Mouse (Mus musculus): ENCODE data around the gene Zfp523. TPM values are rescaled to one million over a fixed set of nuclear protein-coding genes. Genes with fewer than 3 reads are reported as not detected.
"Not testable (repeated sequence)": the region's sequence is repeated elsewhere in the genome, so short reads cannot be mapped to it uniquely, and the experiment has no call there.

Gene Zfp523
- polyA plus RNA-seq, 1 experiment from 2014 or later = 38.2 TPM

GRCm38 (mm10) chr17:28216791-28217190 is 39.9 kb downstream of the Zfp523 start:
- Histone ChIP-seq H3K4me2 (replicated peaks; ENCODE audit: low read depth, low read length) (no peak overlapping the region), H3K9ac (replicated peaks; ENCODE audit: low read length) (no peak overlapping the region), H3K27ac (ENCODE audit: low read length) (no peak overlapping the region), H3K27me3 (ENCODE audit: insufficient read depth, low read length) (no peaks in the 10 kb centered on the region), H3K36me3 (ENCODE audit: insufficient read depth, low read length) (no peaks in the 10 kb centered on the region), H3K4me1 (ENCODE audit: insufficient read depth, low read length) (peaks cover 7% of the 10 kb centered on the region; the same call in 1 of the 2 replicates), H3K4me3 (ENCODE audit: low read length) (no peak overlapping the region), H3K9me3 (ENCODE audit: low read length) (no peaks in the 10 kb centered on the region)
- 92% methylated on average over 9 of the region's 9 CpGs for WGBS
- no peak for ATAC-seq (ENCODE audit: low FRiP score, low TSS enrichment)

GRCm38 (mm10) chr17:28217721-28218649 is 41.1 kb downstream of the Zfp523 start:
- H3K36me3 ChIP-seq (ENCODE audit: insufficient read depth, low read length) = no peaks in the 10 kb centered on the region
- H3K9ac ChIP-seq (replicated peaks; ENCODE audit: low read length) = 0 out of 2 replicates have a peak overlapping the region, but pooled peaks have one; percentile 44
- 31% methylated on average over 23 of the region's 23 CpGs for WGBS
- 0 out of 2 replicates have a peak, but pooled peaks have one; percentile 8 for ATAC-seq (ENCODE audit: low FRiP score, low TSS enrichment)
- no peak overlapping the region for H3K4me3 ChIP-seq (ENCODE audit: low read length)
- H3K4me1 ChIP-seq (ENCODE audit: insufficient read depth, low read length) = peaks cover 10% of the 10 kb centered on the region
- no peaks in the 10 kb centered on the region for H3K27me3 ChIP-seq (ENCODE audit: insufficient read depth, low read length)
- peak overlapping the region; percentile 50; the same call in 1 of the 2 replicates for H3K27ac ChIP-seq (ENCODE audit: low read length)
- peak overlapping the region; percentile 23 for H3K4me2 ChIP-seq (replicated peaks; ENCODE audit: low read depth, low read length)
- H3K9me3 ChIP-seq (ENCODE audit: low read length) = no peaks in the 10 kb centered on the region

GRCm38 (mm10) chr17:28222463-28222862 is 45.5 kb downstream of the Zfp523 start:
- not testable (repeated sequence) for H3K27ac ChIP-seq (ENCODE audit: low read length); H3K9ac ChIP-seq (replicated peaks; ENCODE audit: low read length); H3K4me2 ChIP-seq (replicated peaks; ENCODE audit: low read depth, low read length); H3K4me3 ChIP-seq (ENCODE audit: low read length); H3K27me3 ChIP-seq (ENCODE audit: insufficient read depth, low read length); H3K36me3 ChIP-seq (ENCODE audit: insufficient read depth, low read length); ATAC-seq (ENCODE audit: low FRiP score, low TSS enrichment); H3K9me3 ChIP-seq (ENCODE audit: low read length)
- peaks cover 21% of the 10 kb centered on the region for H3K4me1 ChIP-seq (ENCODE audit: insufficient read depth, low read length)
- 84% methylated on average over 9 of the region's 10 CpGs for WGBS

GRCm38 (mm10) chr17:28223561-28224391 is 46.8 kb downstream of the Zfp523 start:
- WGBS = 1% methylated on average over 46 of the region's 46 CpGs
- no peaks in the 10 kb centered on the region for H3K9me3 ChIP-seq (ENCODE audit: low read length)
- H3K4me1 ChIP-seq (ENCODE audit: insufficient read depth, low read length) = peaks cover 14% of the 10 kb centered on the region
- H3K9ac ChIP-seq (replicated peaks; ENCODE audit: low read length) = peak overlapping the region; percentile 76
- peak overlapping the region; percentile 92 for H3K4me2 ChIP-seq (replicated peaks; ENCODE audit: low read depth, low read length)
- H3K27ac ChIP-seq (ENCODE audit: low read length) = peak overlapping the region; percentile 73
- H3K27me3 ChIP-seq (ENCODE audit: insufficient read depth, low read length) = no peaks in the 10 kb centered on the region
- H3K4me3 ChIP-seq (ENCODE audit: low read length) = peak overlapping the region; percentile 55
- ATAC-seq (ENCODE audit: low FRiP score, low TSS enrichment) = peak; percentile 92
- no peaks in the 10 kb centered on the region for H3K36me3 ChIP-seq (ENCODE audit: insufficient read depth, low read length)

GRCm38 (mm10) chr17:28224615-28225014 is 47.7 kb downstream of the Zfp523 start:
- 88% methylated on average over 10 of the region's 10 CpGs for WGBS
- H3K27me3 ChIP-seq (ENCODE audit: insufficient read depth, low read length) = no peaks in the 10 kb centered on the region
- H3K27ac ChIP-seq (ENCODE audit: low read length) = no peak overlapping the region
- H3K4me3 ChIP-seq (ENCODE audit: low read length) = no peak overlapping the region
- H3K9me3 ChIP-seq (ENCODE audit: low read length) = no peaks in the 10 kb centered on the region
- H3K36me3 ChIP-seq (ENCODE audit: insufficient read depth, low read length) = no peaks in the 10 kb centered on the region
- no peak overlapping the region for H3K9ac ChIP-seq (replicated peaks; ENCODE audit: low read length)
- ATAC-seq (ENCODE audit: low FRiP score, low TSS enrichment) = no peak
- no peak overlapping the region for H3K4me2 ChIP-seq (replicated peaks; ENCODE audit: low read depth, low read length)
- H3K4me1 ChIP-seq (ENCODE audit: insufficient read depth, low read length) = peaks cover 14% of the 10 kb centered on the region

- Histone ChIP-seq H3K36me3 (ENCODE audit: insufficient read depth, low read length) (no peaks in the 10 kb centered on the region), H3K27ac (ENCODE audit: low read length) (no peak overlapping the region), H3K9me3 (ENCODE audit: low read length) (no peaks in the 10 kb centered on the region), H3K9ac (replicated peaks; ENCODE audit: low read length) (peak overlapping the region; percentile 23; the same call in 1 of the 2 replicates), H3K27me3 (ENCODE audit: insufficient read depth, low read length) (no peaks in the 10 kb centered on the region), H3K4me3 (ENCODE audit: low read length) (peak overlapping the region; percentile 29), H3K4me2 (replicated peaks; ENCODE audit: low read depth, low read length) (peak overlapping the region; percentile 61), H3K4me1 (ENCODE audit: insufficient read depth, low read length) (peaks cover 14% of the 10 kb centered on the region)
- ATAC-seq (ENCODE audit: low FRiP score, low TSS enrichment) = peak; percentile 46
- under 1% methylated on average over 21 of the region's 21 CpGs for WGBS
These were observed 49.1 kb downstream of the Zfp523 start for GRCm38 (mm10) chr17:28226014-28226413.

- Histone ChIP-seq H3K27me3 (ENCODE audit: insufficient read depth, low read length) (no peaks in the 10 kb centered on the region), H3K9ac (replicated peaks; ENCODE audit: low read length) (no peak overlapping the region), H3K36me3 (ENCODE audit: insufficient read depth, low read length) (no peaks in the 10 kb centered on the region), H3K4me3 (ENCODE audit: low read length) (no peak overlapping the region), H3K9me3 (ENCODE audit: low read length) (no peaks in the 10 kb centered on the region), H3K4me2 (replicated peaks; ENCODE audit: low read depth, low read length) (no peak overlapping the region), H3K4me1 (ENCODE audit: insufficient read depth, low read length) (peaks cover 26% of the 10 kb centered on the region), H3K27ac (ENCODE audit: low read length) (no peak overlapping the region)
- 80% methylated on average over 6 of the region's 6 CpGs for WGBS
- no peak for ATAC-seq (ENCODE audit: low FRiP score, low TSS enrichment)
These were observed 53.6 kb downstream of the Zfp523 start for GRCm38 (mm10) chr17:28230486-28230885.

- no peak overlapping the region for H3K9ac ChIP-seq (replicated peaks; ENCODE audit: low read length)
- H3K9me3 ChIP-seq (ENCODE audit: low read length) = no peaks in the 10 kb centered on the region
- H3K4me3 ChIP-seq (ENCODE audit: low read length) = no peak overlapping the region
- no peak overlapping the region for H3K4me2 ChIP-seq (replicated peaks; ENCODE audit: low read depth, low read length)
- peaks cover 21% of the 10 kb centered on the region for H3K4me1 ChIP-seq (ENCODE audit: insufficient read depth, low read length)
- H3K27me3 ChIP-seq (ENCODE audit: insufficient read depth, low read length) = no peaks in the 10 kb centered on the region
- 78% methylated on average over 18 of the region's 18 CpGs for whole genome bisulfite sequencing
- H3K27ac ChIP-seq (ENCODE audit: low read length) = no peak overlapping the region
- ATAC-seq (ENCODE audit: low FRiP score, low TSS enrichment) = no peak
- no peaks in the 10 kb centered on the region for H3K36me3 ChIP-seq (ENCODE audit: insufficient read depth, low read length)
These were observed 54.3 kb downstream of the Zfp523 start for GRCm38 (mm10) chr17:28231026-28231736.

- WGBS = under 1% methylated on average over 55 of the region's 57 CpGs
- Histone ChIP-seq H3K27me3 (ENCODE audit: insufficient read depth, low read length) (no peaks in the 10 kb centered on the region), H3K4me2 (replicated peaks; ENCODE audit: low read depth, low read length) (peak within 1 kb of the TSS; percentile 58), H3K9me3 (ENCODE audit: low read length) (no peaks in the 10 kb centered on the region), H3K36me3 (ENCODE audit: insufficient read depth, low read length) (no peaks in the 10 kb centered on the region), H3K4me1 (ENCODE audit: insufficient read depth, low read length) (peaks cover 19% of the 10 kb centered on the region), H3K4me3 (ENCODE audit: low read length) (peak within 1 kb of the TSS; percentile 82), H3K27ac (ENCODE audit: low read length) (peak within 1 kb of the TSS; percentile 71), H3K9ac (replicated peaks; ENCODE audit: low read length) (peak within 1 kb of the TSS; percentile 92)
- ATAC-seq (ENCODE audit: low FRiP score, low TSS enrichment) = peak; percentile 94
These were observed 55.6 kb downstream of the Zfp523 start, which contains the start of gene Ppard for GRCm38 (mm10) chr17:28232475-28233060. TSS of gene Ppard (plus strand) at chr17:28232700.
